Mouse (Mus musculus) MEL (cell line): ENCODE data around the gene Nanp. TPM values are rescaled to one million over a fixed set of nuclear protein-coding genes. Genes with fewer than 3 reads are reported as not detected.
A peak's percentile ranks its signal among the peaks of the same experiment; 100 is the strongest.

Source experiments
- DNase-seq: peaks from one replicate; pipeline ENCODE4 v3.0.0; 2011; ENCODE audit warnings: low read depth, low spot score
- H3K27ac ChIP-seq: 2 replicates; pipeline ENCODE4 v1.5.1; 2012; ENCODE audit warnings: low read depth, mild to moderate bottlenecking, control low read depth, low read length, moderate library complexity; ENCODE audit not compliant: control insufficient read depth
- H3K27me3 ChIP-seq, 2 experiments: fragments of 150-350 bp in 1 of 2; sonication (generic) in 1 of 2; 2 replicates each; pipeline ENCODE4 v1.6.1; 2012; ENCODE audit warnings: low read length in 2 of 2, mild to moderate bottlenecking in 2 of 2, improper control_type of control experiment in 1 of 2, moderate library complexity in 1 of 2; ENCODE audit not compliant: insufficient read depth in 2 of 2, control insufficient read depth in 1 of 2
- H3K36me3 ChIP-seq, 2 experiments: 2 replicates each; pipeline ENCODE4 v1.6.1; 2012 to 2014; ENCODE audit warnings: low read length in 2 of 2, improper control_type of control experiment in 1 of 2, inconsistent platforms in 1 of 2, mild to moderate bottlenecking in 1 of 2; ENCODE audit not compliant: insufficient read depth in 2 of 2, control insufficient read depth in 1 of 2
- H3K4me1 ChIP-seq, 2 experiments: fragments of 150-350 bp in 1 of 2; sonication (generic) in 1 of 2; 2 replicates each; pipeline ENCODE4 v1.6.1; 2012; ENCODE audit warnings: low read length in 2 of 2, improper control_type of control experiment in 1 of 2, mild to moderate bottlenecking in 1 of 2; ENCODE audit not compliant: insufficient read depth in 2 of 2, control insufficient read depth in 1 of 2
- H3K4me3 ChIP-seq, 2 experiments: fragments of 150-350 bp in 1 of 2; sonication (generic) in 1 of 2; 2 replicates each; pipeline ENCODE4 v1.5.1; 2012; ENCODE audit warnings: low read depth in 2 of 2, low read length in 2 of 2, mild to moderate bottlenecking in 2 of 2, moderate library complexity in 2 of 2, control low read depth in 1 of 2, improper control_type of control experiment in 1 of 2; ENCODE audit not compliant: control insufficient read depth in 1 of 2, insufficient read depth in 1 of 2
- H3K79me2 ChIP-seq: 2 replicates; pipeline ENCODE4 v1.6.1; 2012; ENCODE audit warnings: mild to moderate bottlenecking, low read length, moderate library complexity; ENCODE audit not compliant: control insufficient read depth, poor library complexity, insufficient read depth
- H3K9ac ChIP-seq: 2 replicates; pipeline ENCODE4 v1.6.1; 2012; ENCODE audit warnings: low read depth, mild to moderate bottlenecking, control low read depth, low read length, moderate library complexity; ENCODE audit not compliant: control insufficient read depth, poor library complexity, severe bottlenecking
- H3K9me3 ChIP-seq: fragments of 150-350 bp; sonication (generic); replicated peaks from 2 replicates; pipeline ENCODE4 v1.6.1; 2012; ENCODE audit warnings: mild to moderate bottlenecking, low read length, improper control_type of control experiment, moderate library complexity; ENCODE audit not compliant: insufficient read depth
- BHLHE40 ChIP-seq: IDR thresholded peaks from 2 replicates; pipeline ENCODE4 v1.6.1; 2012; ENCODE audit warnings: low read depth, mild to moderate bottlenecking, inconsistent platforms, low read length, improper control_type of control experiment, borderline replicate concordance
- CHD1 ChIP-seq: IDR thresholded peaks from 2 replicates; pipeline ENCODE4 v1.6.1; 2012; ENCODE audit warnings: low read depth, mild to moderate bottlenecking, inconsistent platforms, low read length, improper control_type of control experiment
- CTCF ChIP-seq, 3 experiments: IDR thresholded peaks in 2 of 3; conservative IDR thresholded peaks in 1 of 3; 2 replicates each; pipeline ENCODE4 v1.5.1; 2011 to 2012; ENCODE audit warnings: low read length in 3 of 3, low read depth in 2 of 3, mild to moderate bottlenecking in 2 of 3, improper control_type of control experiment in 1 of 3, inconsistent platforms in 1 of 3, mixed read lengths in 1 of 3, moderate library complexity in 1 of 3; ENCODE audit not compliant: control insufficient read depth in 1 of 3, insufficient read depth in 1 of 3, poor library complexity in 1 of 3, severe bottlenecking in 1 of 3
- E2F4 ChIP-seq: IDR thresholded peaks from 2 replicates; pipeline ENCODE4 v1.6.1; 2011; ENCODE audit warnings: low read depth, low read length, improper control_type of control experiment, borderline replicate concordance
- ELF1 ChIP-seq: IDR thresholded peaks from 2 replicates; pipeline ENCODE4 v1.6.1; 2014; ENCODE audit warnings: low read depth, mild to moderate bottlenecking, inconsistent platforms, low read length, improper control_type of control experiment, moderate library complexity
- EP300 ChIP-seq, 2 experiments: IDR thresholded peaks; 2 replicates each; pipeline ENCODE4 v1.6.1; 2011; ENCODE audit warnings: improper control_type of control experiment in 2 of 2, low read length in 2 of 2, low read depth in 1 of 2, mild to moderate bottlenecking in 1 of 2
- ETS1 ChIP-seq: IDR thresholded peaks from 2 replicates; pipeline ENCODE4 v1.6.1; 2012; ENCODE audit warnings: low read depth, mild to moderate bottlenecking, inconsistent platforms, low read length, improper control_type of control experiment, moderate library complexity
- GABPA ChIP-seq: IDR thresholded peaks from 2 replicates; pipeline ENCODE4 v1.6.1; 2012; ENCODE audit warnings: low read depth, mild to moderate bottlenecking, inconsistent platforms, low read length, improper control_type of control experiment, moderate library complexity
- HCFC1 ChIP-seq: IDR thresholded peaks from 2 replicates; pipeline ENCODE4 v1.6.1; 2012; ENCODE audit warnings: low read depth, mild to moderate bottlenecking, inconsistent platforms, low read length, improper control_type of control experiment, moderate library complexity
- KAT2A ChIP-seq: conservative IDR thresholded peaks from 2 replicates; pipeline ENCODE4 v1.6.1; 2012; ENCODE audit warnings: low read depth, low read length, improper control_type of control experiment, inconsistent platforms
- MAFK ChIP-seq: IDR thresholded peaks from 2 replicates; pipeline ENCODE4 v1.6.1; 2011; ENCODE audit warnings: low read depth, mild to moderate bottlenecking, low read length, improper control_type of control experiment, borderline replicate concordance
- MAX ChIP-seq: IDR thresholded peaks from 2 replicates; pipeline ENCODE4 v1.6.1; 2011; ENCODE audit warnings: low read length, improper control_type of control experiment
- MAZ ChIP-seq: IDR thresholded peaks from 2 replicates; pipeline ENCODE4 v1.6.1; 2012; ENCODE audit warnings: low read depth, mild to moderate bottlenecking, inconsistent platforms, low read length, improper control_type of control experiment
- MXI1 ChIP-seq: IDR thresholded peaks from 2 replicates; pipeline ENCODE4 v1.6.1; 2011; ENCODE audit warnings: mild to moderate bottlenecking, low read depth, low read length, improper control_type of control experiment
- NELFE ChIP-seq: IDR thresholded peaks from 2 replicates; pipeline ENCODE4 v1.6.1; 2011; ENCODE audit warnings: low read depth, low read length, improper control_type of control experiment
- NRF1 ChIP-seq: IDR thresholded peaks from 2 replicates; pipeline ENCODE4 v1.6.1; 2014; ENCODE audit warnings: low read depth, mild to moderate bottlenecking, inconsistent platforms, low read length, improper control_type of control experiment, moderate library complexity; ENCODE audit not compliant: poor library complexity, insufficient read depth, severe bottlenecking
- POLR2AphosphoS2 ChIP-seq: IDR thresholded peaks from 2 replicates; pipeline ENCODE4 v1.6.1; 2011; ENCODE audit warnings: low read length, improper control_type of control experiment
- RAD21 ChIP-seq: IDR thresholded peaks from 2 replicates; pipeline ENCODE4 v1.6.1; 2011; ENCODE audit warnings: mild to moderate bottlenecking, low read depth, low read length, improper control_type of control experiment
- SIN3A ChIP-seq: IDR thresholded peaks from 2 replicates; pipeline ENCODE4 v1.6.1; 2012; ENCODE audit warnings: low read length, improper control_type of control experiment, inconsistent platforms
- SMC3 ChIP-seq: IDR thresholded peaks from 2 replicates; pipeline ENCODE4 v1.6.1; 2011; ENCODE audit warnings: low read depth, low read length, improper control_type of control experiment
- TAL1 ChIP-seq: IDR thresholded peaks from 2 replicates; pipeline ENCODE4 v1.6.1; 2012; ENCODE audit warnings: mild to moderate bottlenecking, inconsistent platforms, low read length, moderate library complexity, mixed read lengths
- TBP ChIP-seq: IDR thresholded peaks from 2 replicates; pipeline ENCODE4 v1.8.0; 2011; ENCODE audit warnings: low read depth, low read length, improper control_type of control experiment
- TCF12 ChIP-seq: IDR thresholded peaks from 2 replicates; pipeline ENCODE4 v1.6.1; 2014; ENCODE audit warnings: low read depth, mild to moderate bottlenecking, inconsistent platforms, low read length, improper control_type of control experiment, moderate library complexity
- USF1 ChIP-seq: IDR thresholded peaks from 2 replicates; pipeline ENCODE4 v1.6.1; 2014; ENCODE audit warnings: low read depth, mild to moderate bottlenecking, inconsistent platforms, low read length, improper control_type of control experiment, moderate library complexity
- USF2 ChIP-seq, 2 experiments: IDR thresholded peaks; 2 replicates each; pipeline ENCODE4 v1.6.1; 2011 to 2012; ENCODE audit warnings: improper control_type of control experiment in 2 of 2, low read length in 2 of 2, borderline replicate concordance in 1 of 2, inconsistent platforms in 1 of 2, low read depth in 1 of 2, mild to moderate bottlenecking in 1 of 2; ENCODE audit not compliant: insufficient read depth in 1 of 2
- ZC3H11A ChIP-seq: IDR thresholded peaks from 2 replicates; pipeline ENCODE4 v1.6.1; 2012; ENCODE audit warnings: low read depth, mild to moderate bottlenecking, inconsistent platforms, low read length, improper control_type of control experiment
- ZMIZ1 ChIP-seq: IDR thresholded peaks from 2 replicates; pipeline ENCODE4 v1.6.1; 2012; ENCODE audit warnings: low read depth, mild to moderate bottlenecking, inconsistent platforms, low read length, improper control_type of control experiment, moderate library complexity
- ZNF384 ChIP-seq: IDR thresholded peaks from 2 replicates; pipeline ENCODE4 v1.6.1; 2012; ENCODE audit warnings: low read depth, mild to moderate bottlenecking, inconsistent platforms, low read length, improper control_type of control experiment
- polyA plus RNA-seq, 2 experiments: library from polyadenylated mRNA; stranded (reverse) in 1 of 2; unstranded in 1 of 2; fragments of >175 nt in 1 of 2; fragments of >200 nt in 1 of 2; gene quantifications; 2 replicates each; pipeline versions ENCODE4 v1.2.1 to v1.2.4; 2012; ENCODE audit warnings: low replicate concordance in 2 of 2, low read depth in 1 of 2; ENCODE audit not compliant: insufficient read length in 2 of 2, insufficient read depth in 1 of 2, missing spikeins in 1 of 2
- total RNA-seq: library from RNA; depleted of rRNA; stranded (reverse); fragments of 300-350 nt; gene quantifications from 2 replicates; pipeline ENCODE4 v1.2.3, GENCODE M21; 2012

Nanp gene
- total and polyA plus RNA-seq, 3 experiments = 14.6 to 25.4 TPM; not detected in 1

- H3K27ac ChIP-seq = peak overlapping the region; percentile 77
- peaks cover 13 to 14% of the 10 kb centered on the region in 2 experiments for H3K4me1 ChIP-seq
- no peak for DNase-seq
Measured at GRCm38 (mm10) chr2:151039726-151040125, 528 bp upstream of the Nanp start.

GRCm38 (mm10) chr2:151038811-151039222, 381 bp downstream of the Nanp start:
- no peaks in the 10 kb centered on the region for H3K9me3 ChIP-seq
- H3K4me3 ChIP-seq = peak overlapping the region; percentile 83 to 97
- TF ChIP-seq NELFE (no peak), MXI1 (peak; percentile 10; the same call in 1 of the 2 replicates), KAT2A (peak; percentile 3; the same call in 1 of the 2 replicates), ZNF384 (peak; percentile 86)
- peaks cover 13 to 14% of the 10 kb centered on the region in 2 experiments for H3K4me1 ChIP-seq
- H3K27me3 ChIP-seq = no peaks in the 10 kb centered on the region
- DNase-seq = peak; percentile 72
- peaks cover 2 to 24% of the 10 kb centered on the region in 2 experiments; a peak in 3 of 4 replicates for H3K36me3 ChIP-seq
- peak overlapping the region; percentile 93 for H3K9ac ChIP-seq
- H3K79me2 ChIP-seq = peaks cover 33% of the 10 kb centered on the region
- H3K27ac ChIP-seq = peak overlapping the region; percentile 42

More at GRCm38 (mm10) chr2:151039726-151040125, 528 bp upstream of the Nanp start:
- no peaks in the 10 kb centered on the region for H3K27me3 ChIP-seq
- H3K79me2 ChIP-seq = peaks cover 26% of the 10 kb centered on the region
- TF ChIP-seq KAT2A = no peak
- no peak for TF ChIP-seq ZNF384
- no peak for TF ChIP-seq TAL1
- TF ChIP-seq MAZ = no peak
- no peak for TF ChIP-seq NRF1
- TF ChIP-seq GABPA = no peak
- TF ChIP-seq TBP = no peak
- no peak for TF ChIP-seq RAD21
- TF ChIP-seq CTCF (IDR thresholded peaks at IDR 0.05 in 2 of 3, conservative IDR thresholded peaks at IDR 0.05 in 1 of 3; ENCODE audit: control insufficient read depth in 1 of 3, insufficient read depth in 1 of 3, low read depth in 2 of 3, low read length in 3 of 3, poor library complexity in 1 of 3, severe bottlenecking in 1 of 3) = no peak
- no peak for TF ChIP-seq ZMIZ1
- TF ChIP-seq MAFK = no peak
- no peak for TF ChIP-seq E2F4
- peak; percentile 9; the same call in 1 of the 2 replicates for TF ChIP-seq SIN3A
- no peak for TF ChIP-seq TCF12
- no peak for TF ChIP-seq MXI1
- TF ChIP-seq EP300 (IDR thresholded peaks at IDR 0.05; ENCODE audit: low read depth in 1 of 2, low read length in 2 of 2) = no peak; a peak in 1 of 4 replicates
- TF ChIP-seq ZC3H11A = no peak
- TF ChIP-seq USF1 = no peak
- TF ChIP-seq POLR2AphosphoS2 = no peak
- TF ChIP-seq BHLHE40 = no peak
- TF ChIP-seq USF2 (IDR thresholded peaks at IDR 0.05; ENCODE audit: borderline replicate concordance in 1 of 2, insufficient read depth in 1 of 2, low read depth in 1 of 2, low read length in 2 of 2) = no peak
- no peak for TF ChIP-seq HCFC1
- 0 out of 2 replicates have a peak, but pooled peaks have one; percentile 79 for TF ChIP-seq CHD1
- TF ChIP-seq ELF1 = no peak
- 0 out of 2 replicates have a peak, but pooled peaks have one; percentile 5 for TF ChIP-seq SMC3
- no peak for TF ChIP-seq ETS1
- no peak for TF ChIP-seq MAX
- peaks cover 2 to 22% of the 10 kb centered on the region in 2 experiments; a peak in 3 of 4 replicates for H3K36me3 ChIP-seq
- H3K9me3 ChIP-seq = no peaks in the 10 kb centered on the region
- H3K9ac ChIP-seq = peak overlapping the region; percentile 91
- H3K4me3 ChIP-seq = peak overlapping the region; percentile 83 to 84
